Mouse (Mus musculus) stomach, postnatal 0 days (tissue): ENCODE results near the gene Armt1.

ENCODE experiments used
- CTCF ChIP-seq: IDR thresholded peaks from 2 replicates; pipeline ENCODE4 v1.5.1; 2016; ENCODE audit warnings: antibody characterized with exemption, low read depth, mild to moderate bottlenecking, moderate library complexity
- EP300 ChIP-seq: optimal IDR thresholded peaks from 2 replicates; pipeline ENCODE3; 2016; ENCODE audit warnings: antibody characterized with exemption

- TF ChIP-seq CTCF (no peak), EP300 (no peak)
These were observed 49.4 kb downstream of the Armt1 start for GRCm38 (mm10) chr10:4481695-4482094.
